Mouse (Mus musculus) bone marrow, adult 2 months (tissue): ENCODE measurements at regions not wholly inside any gene's neighbourhood (a gene's known extent, or its start where the extent isn't known, plus 50 kb on each side); places are given as distances from the start of the nearest gene placed in this dataset.

Source experiments
- CTCF ChIP-seq: fragments of 200-500 bp; IDR thresholded peaks from 2 replicates; pipeline ENCODE4 v1.5.1; 2011; ENCODE audit warnings: low read length, control low read depth; ENCODE audit not compliant: control insufficient read depth, insufficient read depth
- POLR2A ChIP-seq: fragments of 200-500 bp; IDR thresholded peaks from 2 replicates; pipeline ENCODE4 v1.6.1; 2011; ENCODE audit warnings: low read depth, mild to moderate bottlenecking, control low read depth, low read length, borderline replicate concordance; ENCODE audit not compliant: control insufficient read depth

DNA sequence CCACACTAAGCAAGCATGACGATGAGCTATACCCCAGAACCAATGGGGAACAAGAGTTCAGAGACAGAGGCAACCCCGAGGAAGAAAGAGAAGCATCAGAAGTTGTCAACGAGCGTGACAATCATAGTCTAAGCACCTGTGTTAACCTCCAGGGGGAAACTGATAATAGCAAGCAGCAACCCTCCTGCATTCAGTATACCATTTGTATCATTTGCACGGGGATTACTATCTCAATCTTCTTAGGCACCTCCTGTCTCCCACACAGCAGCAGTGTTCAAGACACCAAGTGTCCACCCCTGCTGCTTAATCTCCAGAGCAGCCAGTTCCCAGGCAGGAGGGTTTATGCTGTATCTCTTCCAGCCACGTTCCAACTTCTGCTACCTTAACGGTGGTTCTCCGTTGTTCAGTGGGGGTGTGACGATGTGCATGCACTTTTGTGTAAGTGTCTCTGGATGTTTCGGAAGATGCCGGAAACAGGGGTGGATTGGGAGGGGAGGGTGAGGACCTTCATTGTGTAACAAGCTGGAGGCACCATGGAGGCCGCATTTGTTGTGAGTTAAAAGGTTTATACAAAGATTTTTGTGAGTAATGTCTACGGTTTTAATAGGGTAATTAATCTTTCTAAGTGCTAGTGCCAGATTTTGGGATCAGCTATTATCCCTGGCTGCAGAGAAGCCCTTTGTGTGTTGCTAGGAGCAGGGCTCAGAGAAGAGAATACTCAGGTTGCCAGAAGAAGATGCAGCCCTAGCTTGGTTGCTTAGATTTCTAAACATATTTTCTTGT is 245.8 kb downstream of the Rnf144b start:
- TF ChIP-seq CTCF (no peak), POLR2A (no peak)
